Mouse (Mus musculus) liver, postnatal 0 days (tissue): ENCODE results near the gene Vwa3b.

ENCODE experiments used
- CTCF ChIP-seq: sonication (generic); IDR thresholded peaks from 2 replicates; pipeline ENCODE4 v1.5.1; 2016; ENCODE audit warnings: antibody characterized with exemption, low read depth
- EP300 ChIP-seq: IDR thresholded peaks from 2 replicates; pipeline ENCODE4 v1.6.1; 2016; ENCODE audit warnings: antibody characterized with exemption, low read depth, mild to moderate bottlenecking

GRCm38 (mm10) chr1:37201406-37201805 is 175.0 kb downstream of the Vwa3b start:
- TF ChIP-seq CTCF (no peak), EP300 (0 out of 2 replicates have a peak, but pooled peaks have one; percentile 48)
